Mouse (Mus musculus): ENCODE results near the gene Tmem186. TPM values are rescaled to one million over a fixed set of nuclear protein-coding genes. Genes with fewer than 3 reads are reported as not detected.
A peak's percentile ranks its signal among the peaks of the same experiment; 100 is the strongest.

Tmem186 gene
- polyA plus RNA-seq, 1 experiment from 2014 or later = 8.9 TPM

- H3K27ac ChIP-seq (replicated peaks) = no peak overlapping the region
- 64% methylated on average over 2 of the region's 2 CpGs for WGBS (ENCODE audit: insufficient replicate concordance)
- H3K9ac ChIP-seq = no peak overlapping the region
- no peaks in the 10 kb centered on the region for H3K9me3 ChIP-seq (replicated peaks)
- H3K4me3 ChIP-seq (replicated peaks) = no peak overlapping the region
- no peaks in the 10 kb centered on the region for H3K27me3 ChIP-seq
- no peak overlapping the region for H3K4me2 ChIP-seq
- peak; percentile 78 for ATAC-seq (ENCODE audit: insufficient read depth)
- peaks cover 82% of the 10 kb centered on the region for H3K36me3 ChIP-seq (replicated peaks)
- peaks cover 26% of the 10 kb centered on the region for H3K4me1 ChIP-seq (replicated peaks)
These were observed 6.3 kb upstream of the Tmem186 start for GRCm38 (mm10) chr16:8643855-8644254.

DNA sequence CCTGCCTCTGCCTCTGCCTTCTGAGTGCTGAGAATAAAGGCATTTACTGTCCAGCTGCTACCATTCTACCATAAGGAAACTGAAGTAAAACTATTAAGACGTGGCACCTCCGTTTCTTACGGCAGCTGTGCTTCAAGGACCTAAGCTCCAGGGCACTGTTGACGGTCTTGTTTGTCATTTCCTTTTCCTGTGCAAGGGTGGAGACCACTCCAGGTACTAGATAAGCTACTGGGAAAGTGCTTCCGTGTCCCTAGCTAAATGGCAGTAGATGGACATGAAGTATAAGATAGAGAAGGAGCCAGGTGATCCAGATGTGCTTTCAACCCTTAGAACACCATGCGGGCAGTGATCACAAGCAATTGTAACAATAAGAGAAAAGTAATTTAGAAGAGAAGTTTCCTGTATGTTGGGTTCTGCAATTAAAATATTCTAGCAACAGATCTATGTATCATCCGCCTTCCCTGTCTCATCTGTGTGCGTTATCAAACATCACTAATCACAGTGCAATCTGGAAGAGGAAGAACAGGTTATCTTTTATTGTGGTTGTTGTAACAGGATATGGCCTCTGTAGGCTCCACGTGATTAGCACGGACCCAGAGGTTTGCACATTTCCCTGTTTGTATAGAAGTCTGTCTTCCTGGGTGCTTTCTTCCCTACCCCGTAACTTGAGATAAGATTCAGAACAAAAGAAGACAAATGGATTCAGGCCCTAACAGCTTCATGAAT, 2.1 kb upstream of the Tmem186 start:
- peaks cover 53% of the 10 kb centered on the region for H3K36me3 ChIP-seq (replicated peaks)
- no peak overlapping the region; the same call in 1 of the 2 replicates for H3K9ac ChIP-seq
- no peaks in the 10 kb centered on the region for H3K9me3 ChIP-seq (replicated peaks)
- peaks cover 52% of the 10 kb centered on the region for H3K4me1 ChIP-seq (replicated peaks)
- ATAC-seq (ENCODE audit: insufficient read depth) = no peak
- 34% methylated on average over 11 of the region's 11 CpGs for WGBS (ENCODE audit: insufficient replicate concordance)
- H3K4me3 ChIP-seq (replicated peaks) = peak overlapping the region; percentile 15; the same call in 1 of the 2 replicates
- peak overlapping the region; percentile 87 for H3K4me2 ChIP-seq
- H3K27ac ChIP-seq (replicated peaks) = peak overlapping the region; percentile 43
- H3K27me3 ChIP-seq = no peaks in the 10 kb centered on the region

- H3K4me2 ChIP-seq = peak overlapping the region; percentile 87
- H3K36me3 ChIP-seq (replicated peaks) = peaks cover 46% of the 10 kb centered on the region
- no peak for ATAC-seq (ENCODE audit: insufficient read depth)
- H3K9me3 ChIP-seq (replicated peaks) = no peaks in the 10 kb centered on the region
- WGBS (ENCODE audit: insufficient replicate concordance) = 14% methylated on average over 7 of the region's 7 CpGs
- peak overlapping the region; percentile 86 for H3K9ac ChIP-seq
- H3K4me3 ChIP-seq (replicated peaks) = peak overlapping the region; percentile 76
- no peaks in the 10 kb centered on the region for H3K27me3 ChIP-seq
- peaks cover 52% of the 10 kb centered on the region for H3K4me1 ChIP-seq (replicated peaks)
- H3K27ac ChIP-seq (replicated peaks) = peak overlapping the region; percentile 95
These were observed 619 bp upstream of the Tmem186 start for GRCm38 (mm10) chr16:8638131-8638530.

- Histone ChIP-seq H3K4me2 (peak overlapping the region; percentile 87), H3K27me3 (no peaks in the 10 kb centered on the region), H3K27ac (replicated peaks) (peak overlapping the region; percentile 95), H3K4me1 (replicated peaks) (peaks cover 52% of the 10 kb centered on the region), H3K9ac (peak overlapping the region; percentile 86), H3K4me3 (replicated peaks) (peak overlapping the region; percentile 76), H3K9me3 (replicated peaks) (no peaks in the 10 kb centered on the region), H3K36me3 (replicated peaks) (peaks cover 48% of the 10 kb centered on the region)
- peak; percentile 27 for ATAC-seq (ENCODE audit: insufficient read depth)
- WGBS (ENCODE audit: insufficient replicate concordance) = under 1% methylated on average over 13 of the region's 13 CpGs
These were observed 670 bp downstream of the Tmem186 start for GRCm38 (mm10) chr16:8636867-8637216.

DNA sequence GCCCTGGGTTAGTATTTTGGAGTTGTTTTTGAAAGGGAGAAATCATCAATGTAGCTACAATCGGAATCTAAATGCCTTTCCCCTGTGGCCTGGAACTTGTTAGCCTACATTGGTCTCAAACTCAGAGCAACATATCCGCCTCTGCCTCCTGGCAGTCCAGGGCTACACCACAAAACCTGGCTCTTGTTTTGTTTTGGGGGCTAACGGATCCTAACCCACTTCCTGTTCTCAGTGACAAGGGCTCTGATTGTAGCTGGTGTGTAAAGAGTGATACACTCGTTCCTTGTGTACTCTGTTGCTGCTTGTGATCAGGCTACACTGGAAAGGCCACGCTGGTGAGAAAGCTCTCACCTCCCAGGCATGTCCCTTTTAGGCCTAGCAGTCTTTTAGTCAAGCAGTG, 6.1 kb downstream of the Tmem186 start:
- ATAC-seq (ENCODE audit: insufficient read depth) = no peak
- Histone ChIP-seq H3K27ac (replicated peaks) (0 out of 2 replicates have a peak overlapping the region, but pooled peaks have one; percentile 15), H3K4me2 (no peak overlapping the region), H3K36me3 (replicated peaks) (peaks cover 40% of the 10 kb centered on the region), H3K9ac (no peak overlapping the region), H3K4me1 (replicated peaks) (peaks cover 13% of the 10 kb centered on the region), H3K27me3 (no peaks in the 10 kb centered on the region), H3K4me3 (replicated peaks) (no peak overlapping the region), H3K9me3 (replicated peaks) (no peaks in the 10 kb centered on the region)
- 45% methylated on average over 5 of the region's 5 CpGs for WGBS (ENCODE audit: insufficient replicate concordance)

GRCm38 (mm10) chr16:8630419-8630818, 7.1 kb downstream of the Tmem186 start:
- WGBS (ENCODE audit: insufficient replicate concordance) = 61% methylated on average over 2 of the region's 2 CpGs
- ATAC-seq (ENCODE audit: insufficient read depth) = no peak

DNA sequence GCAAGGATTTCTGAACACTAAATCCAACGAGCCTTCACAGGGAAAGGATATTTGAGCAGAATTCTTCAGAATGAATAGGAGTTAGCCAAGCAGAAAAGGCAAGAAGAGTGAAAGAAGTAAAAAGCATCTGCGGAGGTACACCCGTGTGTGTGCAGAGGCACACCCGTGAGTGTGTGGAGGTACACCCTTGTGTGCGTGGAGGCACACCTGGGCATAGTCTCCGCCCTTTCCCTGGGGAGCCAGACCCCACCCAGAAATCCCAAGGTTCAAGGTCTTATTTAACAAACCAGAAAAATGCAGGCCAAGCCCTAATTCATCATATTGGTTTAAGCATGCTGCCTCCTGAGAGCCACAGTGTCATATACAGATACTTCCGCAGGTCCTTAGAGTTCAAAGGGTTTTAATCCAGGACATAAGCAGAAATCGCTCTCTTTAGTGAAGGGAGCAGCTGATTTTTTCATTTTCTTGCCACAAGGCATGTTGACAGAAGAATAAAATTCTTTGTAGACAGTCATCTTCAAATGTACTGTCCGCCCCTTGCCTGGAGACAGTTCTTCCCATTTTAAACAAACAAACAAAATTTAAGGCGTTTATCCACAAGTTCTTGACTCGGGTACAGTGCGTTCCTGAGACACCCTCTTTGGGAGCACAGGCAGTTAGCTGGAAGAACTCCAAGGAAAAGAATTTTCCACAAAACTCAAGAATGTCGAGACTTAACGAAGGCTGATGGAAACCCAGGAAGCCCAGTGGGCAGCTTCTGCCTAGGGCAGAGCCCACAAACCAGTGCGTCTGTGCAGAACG, 17.0 kb downstream of the Tmem186 start:
- H3K9me3 ChIP-seq (replicated peaks) = no peaks in the 10 kb centered on the region
- H3K36me3 ChIP-seq (replicated peaks) = peaks cover 3% of the 10 kb centered on the region; the same call in 1 of the 2 replicates
- H3K4me2 ChIP-seq = no peak overlapping the region
- H3K9ac ChIP-seq = no peak overlapping the region
- no peaks in the 10 kb centered on the region for H3K27me3 ChIP-seq
- no peak overlapping the region for H3K27ac ChIP-seq (replicated peaks)
- no peak for ATAC-seq (ENCODE audit: insufficient read depth)
- no peaks in the 10 kb centered on the region; the same call in 1 of the 2 replicates for H3K4me1 ChIP-seq (replicated peaks)
- WGBS (ENCODE audit: insufficient replicate concordance) = 74% methylated on average over 16 of the region's 16 CpGs
- H3K4me3 ChIP-seq (replicated peaks) = no peak overlapping the region

More at GRCm38 (mm10) chr16:8630419-8630818, 7.1 kb downstream of the Tmem186 start:
- Histone ChIP-seq H3K4me3 (replicated peaks) (no peak overlapping the region), H3K4me1 (replicated peaks) (peaks cover 3% of the 10 kb centered on the region), H3K27me3 (no peaks in the 10 kb centered on the region), H3K4me2 (no peak overlapping the region), H3K9ac (no peak overlapping the region), H3K36me3 (replicated peaks) (peaks cover 34% of the 10 kb centered on the region), H3K27ac (replicated peaks) (no peak overlapping the region), H3K9me3 (replicated peaks) (no peaks in the 10 kb centered on the region)

DNA sequence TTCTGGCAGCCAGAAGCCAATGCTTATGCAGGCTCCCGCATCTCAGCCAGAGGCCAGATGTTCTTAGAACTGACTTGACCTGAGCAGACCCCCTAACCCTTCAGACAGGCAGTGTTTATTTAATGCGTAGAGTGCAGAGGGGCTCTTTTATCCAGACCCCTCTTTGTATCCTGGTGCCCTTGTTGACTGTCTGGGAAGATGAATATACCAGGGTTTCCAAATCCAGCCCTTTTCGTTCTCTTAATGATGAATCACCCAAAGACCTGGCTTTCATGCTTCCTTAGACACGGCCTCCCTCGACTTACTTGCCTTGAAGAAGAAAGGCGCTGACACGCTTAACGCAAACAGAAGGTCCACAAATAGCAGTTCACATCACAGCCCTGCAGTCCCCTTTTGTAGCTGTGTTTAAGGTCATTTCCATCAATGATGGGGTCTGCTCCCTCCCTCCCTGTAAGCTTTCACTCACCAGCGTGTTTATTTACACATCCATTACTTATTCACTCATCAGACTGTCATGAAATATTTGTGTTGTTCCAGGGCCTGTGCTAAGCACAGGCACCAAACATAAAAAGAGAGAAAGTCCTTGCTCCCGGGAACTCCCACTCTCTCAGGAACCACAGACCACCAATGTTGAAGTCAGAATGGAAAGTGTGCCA, 17.7 kb downstream of the Tmem186 start:
- WGBS (ENCODE audit: insufficient replicate concordance) = 66% methylated on average over 10 of the region's 10 CpGs
- peaks cover 7% of the 10 kb centered on the region; the same call in 1 of the 2 replicates for H3K36me3 ChIP-seq (replicated peaks)
- no peaks in the 10 kb centered on the region for H3K27me3 ChIP-seq
- no peak overlapping the region for H3K4me2 ChIP-seq
- peaks cover under 1% of the 10 kb centered on the region; the same call in 1 of the 2 replicates for H3K4me1 ChIP-seq (replicated peaks)
- no peaks in the 10 kb centered on the region for H3K9me3 ChIP-seq (replicated peaks)
- no peak overlapping the region for H3K4me3 ChIP-seq (replicated peaks)
- no peak for ATAC-seq (ENCODE audit: insufficient read depth)
- no peak overlapping the region for H3K27ac ChIP-seq (replicated peaks)
- no peak overlapping the region for H3K9ac ChIP-seq

- H3K4me1 ChIP-seq (replicated peaks) = peaks cover 47% of the 10 kb centered on the region
- 61% methylated on average over 3 of the region's 3 CpGs for WGBS (ENCODE audit: insufficient replicate concordance)
- H3K36me3 ChIP-seq (replicated peaks) = peaks cover 14% of the 10 kb centered on the region; the same call in 1 of the 2 replicates
- peak overlapping the region; percentile 41 for H3K9ac ChIP-seq
- no peaks in the 10 kb centered on the region for H3K27me3 ChIP-seq
- H3K4me3 ChIP-seq (replicated peaks) = peak overlapping the region; percentile 32
- H3K9me3 ChIP-seq (replicated peaks) = no peaks in the 10 kb centered on the region
- 0 out of 2 replicates have a peak, but pooled peaks have one; percentile 11 for ATAC-seq (ENCODE audit: insufficient read depth)
- H3K27ac ChIP-seq (replicated peaks) = peak overlapping the region; percentile 92
- peak overlapping the region; percentile 64 for H3K4me2 ChIP-seq
These were observed 24.1 kb downstream of the Tmem186 start for GRCm38 (mm10) chr16:8613447-8613846.

DNA sequence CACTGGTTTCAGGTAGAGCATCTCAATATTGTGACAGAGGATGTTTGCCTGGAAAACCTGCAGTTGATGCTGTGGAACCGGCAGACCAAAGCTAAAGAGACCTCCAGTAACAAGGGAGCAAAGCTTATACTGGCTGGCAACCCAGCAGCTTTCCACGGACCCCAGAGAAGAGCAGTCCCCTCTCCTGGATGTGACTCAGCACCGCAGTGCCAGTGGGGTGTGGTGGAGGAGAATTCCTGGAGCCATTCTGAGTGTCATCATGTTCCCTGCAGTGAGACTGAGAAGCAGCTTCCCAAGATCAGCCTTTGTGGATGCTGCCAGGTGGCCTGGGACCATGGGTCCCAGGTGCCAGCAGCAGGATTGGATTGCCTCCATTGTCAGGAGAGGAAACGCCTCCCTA, 24.5 kb downstream of the Tmem186 start:
- Histone ChIP-seq H3K27ac (replicated peaks) (peak overlapping the region; percentile 92), H3K9ac (peak overlapping the region; percentile 41), H3K4me3 (replicated peaks) (peak overlapping the region; percentile 32), H3K4me1 (replicated peaks) (peaks cover 47% of the 10 kb centered on the region), H3K4me2 (peak overlapping the region; percentile 64), H3K36me3 (replicated peaks) (peaks cover 14% of the 10 kb centered on the region; the same call in 1 of the 2 replicates), H3K9me3 (replicated peaks) (no peaks in the 10 kb centered on the region), H3K27me3 (no peaks in the 10 kb centered on the region)
- ATAC-seq (ENCODE audit: insufficient read depth) = peak; percentile 75
- WGBS (ENCODE audit: insufficient replicate concordance) = 41% methylated on average over 4 of the region's 4 CpGs

All from liver, embryonic 15.5 days (tissue).